Mouse (Mus musculus) ES-Bruce4 (cell line): ENCODE data around the gene Chtop.

Source experiments
- CTCF ChIP-seq: IDR thresholded peaks from one replicate; pipeline ENCODE4 v1.8.1; 2011; ENCODE audit warnings: low read depth, low read length
- EP300 ChIP-seq: IDR thresholded peaks from 2 replicates; pipeline ENCODE4 v1.6.1; 2011; ENCODE audit warnings: low read depth, low read length; ENCODE audit not compliant: insufficient read depth

DNA sequence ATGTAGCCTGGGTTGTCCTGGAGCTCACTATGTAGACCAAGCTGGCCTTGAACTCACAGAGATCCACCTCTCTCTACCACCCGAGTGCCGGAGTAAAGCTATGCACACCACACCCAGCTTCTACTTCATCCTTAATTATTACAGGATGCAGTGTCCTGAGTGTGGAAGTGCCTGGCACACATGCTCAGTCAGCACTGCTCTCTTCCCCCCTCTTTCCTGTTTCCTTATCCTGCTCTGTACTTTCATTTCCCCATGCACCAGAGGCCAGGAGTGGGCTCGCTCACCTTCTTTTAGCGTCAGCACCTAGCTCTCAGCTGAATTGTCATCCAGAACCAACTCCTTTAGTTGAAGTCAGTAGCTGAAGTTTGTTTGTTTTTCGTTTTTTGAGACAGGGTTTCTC is 49.0 kb downstream of the Chtop start:
- TF ChIP-seq CTCF (no peak), EP300 (no peak)
